Mouse (Mus musculus): ENCODE results near the gene Cemip. TPM values are rescaled to one million over a fixed set of nuclear protein-coding genes. Genes with fewer than 3 reads are reported as not detected.

Gene Cemip
- polyA plus RNA-seq, 1 experiment from 2014 or later = 0.81 TPM

GRCm38 (mm10) chr7:84000671-84001070, 85.6 kb downstream of the Cemip start:
- Histone ChIP-seq H3K27ac (ENCODE audit: low read depth, low read length) (no peak overlapping the region; the same call in 1 of the 2 replicates), H3K27me3 (replicated peaks; ENCODE audit: control insufficient read depth, insufficient read depth, low read length) (no peaks in the 10 kb centered on the region), H3K9me3 (ENCODE audit: control insufficient read depth, low read length) (no peaks in the 10 kb centered on the region), H3K9ac (ENCODE audit: low read depth, low read length) (no peak overlapping the region), H3K4me2 (ENCODE audit: low read length) (no peak overlapping the region), H3K4me1 (ENCODE audit: control insufficient read depth, insufficient read depth, low read depth, low read length) (no peaks in the 10 kb centered on the region), H3K4me3 (ENCODE audit: low read length) (no peak overlapping the region), H3K36me3 (ENCODE audit: control insufficient read depth, insufficient read depth, low read length) (no peaks in the 10 kb centered on the region)
- ATAC-seq = no peak
- WGBS = 94% methylated on average over 2 of the region's 2 CpGs

GRCm38 (mm10) chr7:83999647-84000046, 86.7 kb downstream of the Cemip start:
- no peak overlapping the region for H3K4me3 ChIP-seq (ENCODE audit: low read length)
- WGBS = 80% methylated on average over 1 of the region's 1 CpGs
- H3K27ac ChIP-seq (ENCODE audit: low read depth, low read length) = no peak overlapping the region
- no peaks in the 10 kb centered on the region for H3K36me3 ChIP-seq (ENCODE audit: control insufficient read depth, insufficient read depth, low read length)
- no peak overlapping the region for H3K4me2 ChIP-seq (ENCODE audit: low read length)
- H3K4me1 ChIP-seq (ENCODE audit: control insufficient read depth, insufficient read depth, low read depth, low read length) = no peaks in the 10 kb centered on the region
- no peaks in the 10 kb centered on the region for H3K27me3 ChIP-seq (replicated peaks; ENCODE audit: control insufficient read depth, insufficient read depth, low read length)
- no peak overlapping the region for H3K9ac ChIP-seq (ENCODE audit: low read depth, low read length)
- ATAC-seq = no peak
- no peaks in the 10 kb centered on the region for H3K9me3 ChIP-seq (ENCODE audit: control insufficient read depth, low read length)

GRCm38 (mm10) chr7:83994348-83994747, 92.0 kb downstream of the Cemip start:
- Histone ChIP-seq H3K4me1 (ENCODE audit: control insufficient read depth, insufficient read depth, low read depth, low read length) (no peaks in the 10 kb centered on the region), H3K4me3 (ENCODE audit: low read length) (no peak overlapping the region), H3K36me3 (ENCODE audit: control insufficient read depth, insufficient read depth, low read length) (no peaks in the 10 kb centered on the region), H3K27ac (ENCODE audit: low read depth, low read length) (no peak overlapping the region), H3K9me3 (ENCODE audit: control insufficient read depth, low read length) (no peaks in the 10 kb centered on the region), H3K9ac (ENCODE audit: low read depth, low read length) (no peak overlapping the region), H3K4me2 (ENCODE audit: low read length) (no peak overlapping the region), H3K27me3 (replicated peaks; ENCODE audit: control insufficient read depth, insufficient read depth, low read length) (no peaks in the 10 kb centered on the region)
- WGBS = 95% methylated on average over 1 of the region's 1 CpGs
- no peak for ATAC-seq

- no peak for ATAC-seq
- no peaks in the 10 kb centered on the region for H3K9me3 ChIP-seq (ENCODE audit: control insufficient read depth, low read length)
- no peak overlapping the region for H3K9ac ChIP-seq (ENCODE audit: low read depth, low read length)
- no peak overlapping the region for H3K4me3 ChIP-seq (ENCODE audit: low read length)
- WGBS = 88% methylated on average over 4 of the region's 4 CpGs
- H3K27me3 ChIP-seq (replicated peaks; ENCODE audit: control insufficient read depth, insufficient read depth, low read length) = no peaks in the 10 kb centered on the region
- no peak overlapping the region for H3K27ac ChIP-seq (ENCODE audit: low read depth, low read length)
- H3K36me3 ChIP-seq (ENCODE audit: control insufficient read depth, insufficient read depth, low read length) = no peaks in the 10 kb centered on the region
- H3K4me1 ChIP-seq (ENCODE audit: control insufficient read depth, insufficient read depth, low read depth, low read length) = no peaks in the 10 kb centered on the region
- no peak overlapping the region for H3K4me2 ChIP-seq (ENCODE audit: low read length)
These were observed 97.0 kb downstream of the Cemip start for GRCm38 (mm10) chr7:83989294-83989693.

DNA sequence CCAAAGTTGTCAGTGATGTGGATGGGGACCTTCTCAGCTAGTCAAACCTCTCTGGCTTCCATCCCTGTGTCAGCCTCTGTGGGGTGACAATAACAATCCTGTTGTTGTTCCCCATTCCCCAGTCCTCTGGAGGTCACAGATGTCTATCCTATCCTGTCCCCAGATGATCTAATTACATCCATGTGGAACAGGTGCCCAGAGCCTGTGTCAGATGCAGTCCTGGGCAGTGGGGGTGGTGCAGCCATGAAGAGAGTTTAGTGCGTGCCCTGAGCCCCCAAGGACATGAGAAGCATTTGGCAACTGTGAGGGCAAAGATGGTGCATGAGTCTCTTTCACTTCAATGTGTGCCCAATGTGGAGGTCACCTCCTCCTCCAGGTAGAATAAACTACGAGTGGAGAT, 100.6 kb downstream of the Cemip start:
- H3K36me3 ChIP-seq (ENCODE audit: control insufficient read depth, insufficient read depth, low read length) = no peaks in the 10 kb centered on the region
- no peaks in the 10 kb centered on the region for H3K27me3 ChIP-seq (replicated peaks; ENCODE audit: control insufficient read depth, insufficient read depth, low read length)
- no peak overlapping the region for H3K4me3 ChIP-seq (ENCODE audit: low read length)
- no peaks in the 10 kb centered on the region for H3K4me1 ChIP-seq (ENCODE audit: control insufficient read depth, insufficient read depth, low read depth, low read length)
- 72% methylated on average over 2 of the region's 2 CpGs for WGBS
- no peak overlapping the region for H3K4me2 ChIP-seq (ENCODE audit: low read length)
- no peaks in the 10 kb centered on the region for H3K9me3 ChIP-seq (ENCODE audit: control insufficient read depth, low read length)
- H3K9ac ChIP-seq (ENCODE audit: low read depth, low read length) = no peak overlapping the region
- no peak overlapping the region for H3K27ac ChIP-seq (ENCODE audit: low read depth, low read length)
- no peak for ATAC-seq

GRCm38 (mm10) chr7:83982566-83982965, 103.7 kb downstream of the Cemip start:
- Histone ChIP-seq H3K4me2 (ENCODE audit: low read length) (no peak overlapping the region), H3K4me3 (ENCODE audit: low read length) (no peak overlapping the region), H3K27ac (ENCODE audit: low read depth, low read length) (no peak overlapping the region), H3K36me3 (ENCODE audit: control insufficient read depth, insufficient read depth, low read length) (no peaks in the 10 kb centered on the region), H3K9me3 (ENCODE audit: control insufficient read depth, low read length) (no peaks in the 10 kb centered on the region), H3K4me1 (ENCODE audit: control insufficient read depth, insufficient read depth, low read depth, low read length) (no peaks in the 10 kb centered on the region), H3K27me3 (replicated peaks; ENCODE audit: control insufficient read depth, insufficient read depth, low read length) (no peaks in the 10 kb centered on the region), H3K9ac (ENCODE audit: low read depth, low read length) (no peak overlapping the region)
- ATAC-seq = no peak
- 93% methylated on average over 2 of the region's 2 CpGs for WGBS

GRCm38 (mm10) chr7:83978945-83979536, 107.3 kb downstream of the Cemip start:
- H3K4me3 ChIP-seq (ENCODE audit: low read length) = no peak overlapping the region
- no peaks in the 10 kb centered on the region for H3K27me3 ChIP-seq (replicated peaks; ENCODE audit: control insufficient read depth, insufficient read depth, low read length)
- no peaks in the 10 kb centered on the region for H3K36me3 ChIP-seq (ENCODE audit: control insufficient read depth, insufficient read depth, low read length)
- no peaks in the 10 kb centered on the region for H3K4me1 ChIP-seq (ENCODE audit: control insufficient read depth, insufficient read depth, low read depth, low read length)
- no peak overlapping the region for H3K27ac ChIP-seq (ENCODE audit: low read depth, low read length)
- WGBS = 76% methylated on average over 1 of the region's 1 CpGs
- no peaks in the 10 kb centered on the region for H3K9me3 ChIP-seq (ENCODE audit: control insufficient read depth, low read length)
- no peak overlapping the region for H3K9ac ChIP-seq (ENCODE audit: low read depth, low read length)
- no peak overlapping the region for H3K4me2 ChIP-seq (ENCODE audit: low read length)
- no peak for ATAC-seq

- ATAC-seq = no peak
These were observed 107.9 kb downstream of the Cemip start for GRCm38 (mm10) chr7:83978410-83978809.

DNA sequence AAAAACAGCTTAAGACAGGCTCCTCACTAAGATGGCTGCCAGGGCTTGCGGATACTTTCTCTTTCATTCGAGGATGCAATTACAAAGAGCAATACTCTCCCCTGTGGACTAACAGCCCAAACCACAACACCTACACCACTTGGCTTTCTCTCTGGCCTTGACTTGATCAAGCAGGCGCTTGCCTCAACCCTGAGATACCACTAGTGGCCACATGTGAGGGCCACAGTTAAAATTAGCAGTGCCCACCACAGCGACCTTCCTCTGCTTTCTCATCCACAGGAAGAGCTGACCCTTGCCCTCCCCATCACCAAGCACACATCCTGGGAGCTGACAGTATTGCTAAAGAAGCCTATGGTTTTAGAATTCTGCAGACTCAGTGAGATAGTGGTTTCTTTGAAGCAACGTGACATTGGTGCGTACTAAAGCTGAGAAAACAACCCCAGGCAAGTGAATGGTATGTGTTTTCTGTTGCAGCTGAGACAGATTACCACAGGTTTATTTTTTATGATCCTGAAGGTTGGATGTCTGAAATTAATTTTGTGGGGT, 109.8 kb downstream of the Cemip start:
- no peak for ATAC-seq
- 85% methylated on average over 6 of the region's 6 CpGs for WGBS
- Histone ChIP-seq H3K4me1 (ENCODE audit: control insufficient read depth, insufficient read depth, low read depth, low read length) (no peaks in the 10 kb centered on the region), H3K4me2 (ENCODE audit: low read length) (no peak overlapping the region), H3K27ac (ENCODE audit: low read depth, low read length) (no peak overlapping the region), H3K4me3 (ENCODE audit: low read length) (no peak overlapping the region), H3K9me3 (ENCODE audit: control insufficient read depth, low read length) (no peaks in the 10 kb centered on the region), H3K27me3 (replicated peaks; ENCODE audit: control insufficient read depth, insufficient read depth, low read length) (no peaks in the 10 kb centered on the region), H3K9ac (ENCODE audit: low read depth, low read length) (no peak overlapping the region), H3K36me3 (ENCODE audit: control insufficient read depth, insufficient read depth, low read length) (no peaks in the 10 kb centered on the region)

More at GRCm38 (mm10) chr7:83978410-83978809, 107.9 kb downstream of the Cemip start:
- Histone ChIP-seq H3K36me3 (ENCODE audit: control insufficient read depth, insufficient read depth, low read length) (no peaks in the 10 kb centered on the region), H3K4me3 (ENCODE audit: low read length) (no peak overlapping the region), H3K27me3 (replicated peaks; ENCODE audit: control insufficient read depth, insufficient read depth, low read length) (no peaks in the 10 kb centered on the region), H3K9me3 (ENCODE audit: control insufficient read depth, low read length) (no peaks in the 10 kb centered on the region), H3K9ac (ENCODE audit: low read depth, low read length) (no peak overlapping the region), H3K4me1 (ENCODE audit: control insufficient read depth, insufficient read depth, low read depth, low read length) (no peaks in the 10 kb centered on the region), H3K27ac (ENCODE audit: low read depth, low read length) (no peak overlapping the region), H3K4me2 (ENCODE audit: low read length) (no peak overlapping the region)
- 96% methylated on average over 1 of the region's 1 CpGs for WGBS
